8 mouse cellular contexts compared by ENCODE assay signal in genomic region chr10:69888399-69888798, GRCm38 (mm10).
DNase-seq lines count a peak whose midpoint lies in the region; ATAC-seq and TF ChIP-seq lines count a peak whose summit lies in the region.

No protein-coding gene starts in this region.

- DNase-seq in adrenal gland, adult 2 months, result peak; percentile 75
- no peak for DNase-seq in adrenal gland, postnatal 25 days
- DNase-seq in 416B (ENCODE audit: low read depth), result peak; percentile 81
- DNase-seq in c-Kit-positive CD71-positive TER-119-negative erythroid progenitor cells, embryonic 14.5 days (ENCODE audit: low read depth), result peak; percentile 60
- peak; percentile 85 to 88 for DNase-seq in heart, adult 18-20 months
- DNase-seq in kidney, adult 2 months, result peak; percentile 80
- DNase-seq in stomach, postnatal 0 days (ENCODE audit: low spot score), result peak; percentile 50

- H3K9me3 ChIP-seq in lung, embryonic 16.5 days (ENCODE audit: control insufficient read depth, low read length), result no peaks in the 10 kb centered on the region
- H3K9me3 ChIP-seq in stomach, postnatal 0 days (ENCODE audit: control insufficient read depth, low read length), result no peaks in the 10 kb centered on the region

- TF ChIP-seq POLR2A in kidney, adult 2 months (IDR thresholded peaks at IDR 0.05; ENCODE audit: low read depth, low read length), result no peak

- WGBS in kidney, adult 2 months, result 46% methylated on average over 4 of the region's 4 CpGs
- 5% methylated on average over 4 of the region's 4 CpGs for WGBS in lung, embryonic 16.5 days
- WGBS in stomach, postnatal 0 days, result 11% methylated on average over 4 of the region's 4 CpGs

- H3K36me3 ChIP-seq in kidney, adult 2 months (ENCODE audit: control insufficient read depth, insufficient read depth, low read length), result no peaks in the 10 kb centered on the region; the same call in 1 of the 2 replicates
- H3K36me3 ChIP-seq in lung, embryonic 16.5 days (ENCODE audit: control insufficient read depth, insufficient read depth, low read length), result no peaks in the 10 kb centered on the region
- no peaks in the 10 kb centered on the region for H3K36me3 ChIP-seq in stomach, postnatal 0 days (ENCODE audit: control insufficient read depth, insufficient read depth, low read length)

- ATAC-seq in lung, embryonic 16.5 days (ENCODE audit: low read depth), result peak; percentile 90
- peak; percentile 84 for ATAC-seq in stomach, postnatal 0 days (ENCODE audit: low FRiP score, low TSS enrichment)

- peak overlapping the region; percentile 54; the same call in 1 of the 2 replicates for H3K9ac ChIP-seq in lung, embryonic 16.5 days (ENCODE audit: low read length)
- no peak overlapping the region for H3K9ac ChIP-seq in stomach, postnatal 0 days (ENCODE audit: low read length)

- peaks cover 3% of the 10 kb centered on the region; the same call in 1 of the 2 replicates for H3K4me1 ChIP-seq in kidney, adult 2 months (ENCODE audit: control insufficient read depth, insufficient read depth, low read length)
- H3K4me1 ChIP-seq in lung, embryonic 16.5 days (replicated peaks; ENCODE audit: control insufficient read depth, insufficient read depth, low read length), result no peaks in the 10 kb centered on the region
- no peaks in the 10 kb centered on the region for H3K4me1 ChIP-seq in stomach, postnatal 0 days (replicated peaks; ENCODE audit: control insufficient read depth, insufficient read depth)

- H3K4me3 ChIP-seq in kidney, adult 2 months (ENCODE audit: insufficient read depth, low read depth, low read length), result no peak overlapping the region; the same call in 1 of the 2 replicates
- peak overlapping the region; percentile 26 for H3K4me3 ChIP-seq in lung, embryonic 16.5 days (ENCODE audit: low read length)
- no peak overlapping the region for H3K4me3 ChIP-seq in stomach, postnatal 0 days (ENCODE audit: low read depth, low read length)

- H3K4me2 ChIP-seq in lung, embryonic 16.5 days (ENCODE audit: low read depth, low read length), result peak overlapping the region; percentile 55
- H3K4me2 ChIP-seq in stomach, postnatal 0 days (replicated peaks; ENCODE audit: low read depth), result peak overlapping the region; percentile 43

- peak overlapping the region; percentile 57; the same call in 1 of the 2 replicates for H3K27ac ChIP-seq in kidney, adult 2 months (ENCODE audit: insufficient read depth, low read depth, low read length)
- H3K27ac ChIP-seq in lung, embryonic 16.5 days (ENCODE audit: low read length), result 0 out of 2 replicates have a peak overlapping the region, but pooled peaks have one; percentile 30
- 0 out of 2 replicates have a peak overlapping the region, but pooled peaks have one; percentile 30 for H3K27ac ChIP-seq in stomach, postnatal 0 days (replicated peaks)

- H3K27me3 ChIP-seq in kidney, adult 2 months (replicated peaks; ENCODE audit: control insufficient read depth, insufficient read depth, low read length), result no peaks in the 10 kb centered on the region
- no peaks in the 10 kb centered on the region for H3K27me3 ChIP-seq in lung, embryonic 16.5 days (ENCODE audit: control insufficient read depth, insufficient read depth, low read depth, low read length)
- no peaks in the 10 kb centered on the region for H3K27me3 ChIP-seq in stomach, postnatal 0 days (ENCODE audit: control insufficient read depth, insufficient read depth, low read length)

- no peak for TF ChIP-seq EP300 in stomach, postnatal 0 days (optimal IDR thresholded peaks at IDR 0.05)

- no peak for TF ChIP-seq CTCF in kidney, adult 2 months (conservative IDR thresholded peaks at IDR 0.05; ENCODE audit: insufficient read depth, insufficient read length, low read depth, low read length)
- peak; percentile 33; the same call in 1 of the 2 replicates for TF ChIP-seq CTCF in stomach, postnatal 0 days (IDR thresholded peaks at IDR 0.05; ENCODE audit: low read depth)
